Mouse (Mus musculus): Measurements from ENCODE around the gene Olfr765.

DNA sequence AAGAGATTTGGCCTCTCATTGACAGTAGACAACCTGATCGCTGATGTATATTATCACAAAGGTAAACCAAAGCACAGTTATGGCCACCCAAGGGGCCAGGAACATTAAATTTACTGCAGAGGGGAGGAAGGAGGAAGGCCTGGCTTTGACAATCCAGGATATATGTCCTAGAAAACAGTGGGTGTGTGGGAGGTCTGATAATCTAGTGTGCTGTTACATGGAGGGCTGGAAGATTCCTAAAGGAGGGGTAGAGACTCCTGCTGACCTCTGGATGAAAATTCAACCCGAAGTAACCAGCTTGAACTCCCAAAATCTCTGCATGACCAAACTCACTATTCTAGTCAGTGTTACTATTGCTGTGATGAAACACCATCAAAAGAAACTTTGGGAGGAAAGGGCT lies 21.5 kb downstream of the Olfr765 start:
- TF ChIP-seq CHD2 (IDR thresholded peaks at IDR 0.05; ENCODE audit: low read depth, low read length) (no peak), HCFC1 (IDR thresholded peaks at IDR 0.05; ENCODE audit: borderline replicate concordance, insufficient read depth, low read length) (no peak), ZNF384 (IDR thresholded peaks at IDR 0.05; ENCODE audit: low read depth, low read length) (no peak)

All from ES-E14 (cell line).